Mouse (Mus musculus) mature B cell (primary cell): ENCODE results near the gene Itih2.

ENCODE experiments used
- in situ Hi-C: fragments of 300-500 bp; cut with MboI; formaldehyde crosslinking; loops from 2 replicates; pipeline ENCODE4 v1.14.3; 2019

The Itih2 gene

DNA sequence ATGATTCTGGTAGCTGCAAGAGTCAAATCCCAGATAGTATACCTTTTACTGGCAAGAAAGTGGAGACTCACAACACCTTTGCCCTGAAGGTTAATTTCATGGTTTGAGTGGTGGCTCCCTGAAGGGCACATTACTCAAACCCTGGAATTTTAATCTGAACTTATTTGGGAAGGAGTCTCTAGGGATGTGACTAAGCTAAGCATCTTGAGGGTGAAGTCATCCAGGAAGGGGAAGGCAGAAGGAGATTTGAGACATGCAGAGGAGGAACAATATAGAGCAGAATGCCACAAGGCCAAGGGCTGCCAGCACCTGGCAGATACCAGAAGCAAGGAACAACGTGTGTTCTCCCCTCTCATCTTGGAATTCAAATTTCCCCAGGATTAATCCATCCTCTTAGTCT is 12.4 kb downstream of the Itih2 start:
- in situ Hi-C loops: no loop called here

DNA sequence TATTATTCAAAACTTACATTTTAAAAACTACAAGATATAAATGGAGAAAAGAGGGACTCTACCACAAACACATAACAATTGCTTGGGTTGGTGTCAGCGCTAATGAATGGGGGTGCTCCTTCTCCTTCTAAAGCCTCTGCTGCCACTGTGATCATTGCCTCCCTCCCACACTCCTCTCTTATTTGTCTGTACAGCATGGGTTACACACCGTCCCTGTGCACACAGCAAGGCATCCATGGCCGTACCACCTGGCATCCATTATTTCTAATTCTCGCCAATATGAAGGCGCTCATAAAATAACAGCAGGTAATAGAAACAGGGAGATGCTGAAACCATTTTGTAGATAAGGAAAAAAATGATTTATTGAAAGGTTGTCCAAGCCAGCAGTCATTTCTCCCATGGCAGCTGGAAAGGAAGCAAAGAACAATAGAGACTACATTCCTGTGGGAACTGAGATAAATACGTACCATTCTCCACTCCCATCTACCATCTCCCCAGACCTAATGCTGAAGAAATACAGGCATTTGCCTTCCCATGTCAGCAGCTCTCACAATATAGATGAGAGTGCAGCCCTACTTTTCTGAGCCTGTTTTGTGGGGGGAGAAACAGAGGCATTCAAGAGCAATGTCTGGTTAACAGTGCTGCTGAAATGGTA is 22.5 kb downstream of the Itih2 start:
- in situ Hi-C loops: loop anchor here (10.0 kb wide), 1 partner anchor 186 kb away; no protein-coding TSS in a partner anchor

DNA sequence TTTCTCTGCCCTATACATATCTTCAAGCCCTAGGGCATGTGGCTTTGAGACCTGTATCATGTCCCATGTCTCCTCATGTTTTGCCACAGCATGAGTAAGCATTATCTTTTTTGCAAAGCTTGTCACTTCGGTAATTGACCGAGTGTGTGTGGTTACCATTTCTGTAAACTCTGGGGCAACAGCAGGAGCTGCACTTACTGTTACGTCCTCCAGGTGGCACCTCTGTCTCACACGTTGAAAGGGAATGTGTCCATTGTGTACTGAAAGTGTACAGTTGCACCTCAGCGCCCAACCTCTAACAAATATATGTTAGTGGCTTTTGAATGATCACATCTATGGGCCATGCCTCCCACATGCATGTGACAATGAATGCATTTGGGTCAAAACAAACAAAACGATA is 30.0 kb downstream of the Itih2 start:
- in situ Hi-C loops: loop anchor here (10.0 kb wide), 1 partner anchor 194 kb away; no protein-coding TSS in a partner anchor

DNA sequence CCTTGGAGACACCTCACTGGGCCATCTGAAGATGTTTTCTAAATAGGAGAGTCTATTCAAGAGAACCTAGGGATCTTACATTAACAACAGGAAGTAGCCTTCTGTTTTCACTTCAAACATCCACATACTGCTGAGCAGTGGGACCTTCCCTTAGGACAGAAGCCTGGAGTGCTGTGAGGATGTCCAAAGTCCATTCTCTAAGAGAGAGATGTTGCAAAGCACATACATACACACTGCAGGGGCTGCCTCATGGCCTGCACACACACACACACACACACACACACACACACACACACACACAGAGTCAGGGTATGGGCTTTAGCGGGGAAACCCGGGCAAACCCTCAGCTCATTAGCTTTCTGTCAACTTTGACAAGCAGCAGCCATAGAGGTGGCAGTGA is 30.7 kb downstream of the Itih2 start:
- in situ Hi-C loops: loop anchor here (10.0 kb wide), 1 partner anchor 194 kb away; no protein-coding TSS in a partner anchor

DNA sequence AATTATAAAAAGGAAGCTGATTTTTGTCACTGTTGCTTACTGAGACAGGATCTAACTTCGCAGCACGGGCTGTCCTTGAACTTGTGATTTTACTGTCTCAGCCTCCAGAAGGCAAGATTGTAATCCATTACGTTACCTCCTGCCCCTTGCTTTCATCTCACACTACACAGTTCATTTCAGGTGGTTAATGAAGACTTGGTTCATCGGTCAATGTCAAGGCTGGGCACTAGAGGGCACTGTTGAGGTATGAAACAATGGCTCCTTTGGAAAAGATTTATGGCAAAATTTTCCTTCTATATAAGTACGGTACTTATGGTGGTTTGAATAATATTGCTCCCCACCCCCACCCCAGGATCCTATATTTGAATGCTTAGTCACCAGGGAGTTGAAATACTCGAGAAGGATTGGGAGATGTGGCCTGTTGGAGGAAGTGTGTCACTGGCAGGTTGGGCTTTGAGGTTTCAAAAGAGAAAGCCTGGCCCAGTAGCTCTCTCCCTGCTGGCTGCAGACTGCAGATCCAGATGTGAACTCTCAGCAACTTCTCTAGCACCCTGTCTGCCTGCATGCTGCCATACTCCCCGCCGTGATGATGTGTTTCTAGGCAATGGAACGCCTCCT is 32.5 kb downstream of the Itih2 start:
- in situ Hi-C loops: no loop called here

DNA sequence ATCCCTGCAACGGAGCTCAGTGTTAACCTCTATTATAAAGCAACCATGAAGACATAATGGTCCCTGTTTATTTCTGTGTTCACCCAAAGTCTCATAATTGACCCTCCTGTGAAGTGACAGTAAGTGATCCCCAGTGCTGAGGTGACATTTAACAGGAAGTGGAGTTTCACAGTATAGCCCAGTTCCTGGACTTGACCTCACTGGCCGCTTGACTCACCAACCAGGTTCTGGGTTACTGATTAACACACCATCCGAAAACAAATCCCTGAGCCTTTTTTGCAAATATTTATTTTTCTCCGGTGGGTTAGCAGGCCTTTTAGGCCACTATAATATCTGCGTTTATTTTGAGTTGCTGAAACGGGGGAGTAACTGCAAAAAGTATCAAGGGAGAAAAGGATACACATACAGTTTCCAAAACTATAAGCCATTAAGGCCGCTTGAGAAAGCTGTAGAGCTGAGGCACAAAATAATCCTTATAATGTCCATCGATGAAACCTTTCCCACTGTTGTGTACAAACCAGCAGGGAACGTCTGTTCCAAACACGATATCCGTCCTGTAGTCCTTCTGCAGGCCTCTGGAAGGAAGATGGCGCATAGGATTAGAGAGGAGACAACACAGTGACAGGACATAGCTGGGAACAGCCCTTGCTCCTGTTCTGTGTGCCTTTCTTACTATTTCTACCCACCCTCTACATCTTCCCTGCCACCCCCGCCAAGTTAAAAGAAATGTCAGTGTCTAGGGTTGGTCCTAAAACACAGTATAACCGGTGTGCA is 36.7 kb downstream of the Itih2 start:
- in situ Hi-C loops: no loop called here

DNA sequence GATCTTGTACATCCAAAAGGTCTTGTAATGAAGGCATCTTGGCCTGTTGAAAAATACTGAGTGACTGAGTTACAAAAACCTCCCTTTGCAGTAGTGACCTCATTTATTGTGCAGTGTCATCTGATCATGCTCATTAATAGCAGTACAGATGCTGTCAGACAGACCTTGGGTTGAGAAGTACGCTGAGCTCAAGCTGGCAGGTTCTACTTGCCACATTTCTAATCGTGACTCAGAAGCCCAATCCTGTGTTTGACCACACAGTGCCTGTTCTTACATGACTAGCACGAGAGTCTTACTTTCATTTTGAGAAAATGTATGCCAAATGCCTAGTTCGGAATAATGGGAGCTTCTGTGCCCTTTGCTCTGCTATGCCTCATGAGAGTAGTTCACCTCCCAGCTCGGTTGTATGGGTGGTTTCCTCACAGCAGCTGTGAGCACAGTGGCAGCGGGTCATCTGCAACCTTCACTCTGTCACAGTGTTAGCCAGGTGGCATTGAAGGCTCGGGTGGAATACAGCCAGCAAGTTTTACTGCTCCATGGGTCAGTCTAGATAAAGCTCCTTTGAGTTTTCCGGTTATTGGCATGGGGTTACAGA is 43.8 kb downstream of the Itih2 start:
- in situ Hi-C loops: no loop called here

DNA sequence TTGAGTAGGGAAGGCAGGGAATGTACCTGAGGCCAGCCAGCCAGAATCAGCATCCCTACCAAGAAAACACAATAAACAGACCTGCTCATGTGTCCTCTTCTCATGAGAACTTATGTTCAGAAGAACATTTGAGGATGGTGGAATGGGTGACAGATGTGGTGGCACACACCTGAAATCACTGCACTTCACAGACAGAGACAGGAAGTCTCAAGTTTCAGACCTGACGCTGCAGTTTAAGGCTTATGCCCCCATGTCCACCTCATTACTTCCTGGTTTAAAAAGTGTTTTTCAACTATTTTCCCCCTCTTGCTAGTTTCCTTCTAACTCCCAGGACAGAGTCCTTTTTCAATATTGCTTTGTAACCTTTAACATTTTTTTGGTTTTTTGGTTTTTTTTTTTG is 48.5 kb downstream of the Itih2 start:
- in situ Hi-C loops: loop anchor here (5.0 kb wide), 1 partner anchor 35 kb away; the partner anchor contains the start of gene Taf3

DNA sequence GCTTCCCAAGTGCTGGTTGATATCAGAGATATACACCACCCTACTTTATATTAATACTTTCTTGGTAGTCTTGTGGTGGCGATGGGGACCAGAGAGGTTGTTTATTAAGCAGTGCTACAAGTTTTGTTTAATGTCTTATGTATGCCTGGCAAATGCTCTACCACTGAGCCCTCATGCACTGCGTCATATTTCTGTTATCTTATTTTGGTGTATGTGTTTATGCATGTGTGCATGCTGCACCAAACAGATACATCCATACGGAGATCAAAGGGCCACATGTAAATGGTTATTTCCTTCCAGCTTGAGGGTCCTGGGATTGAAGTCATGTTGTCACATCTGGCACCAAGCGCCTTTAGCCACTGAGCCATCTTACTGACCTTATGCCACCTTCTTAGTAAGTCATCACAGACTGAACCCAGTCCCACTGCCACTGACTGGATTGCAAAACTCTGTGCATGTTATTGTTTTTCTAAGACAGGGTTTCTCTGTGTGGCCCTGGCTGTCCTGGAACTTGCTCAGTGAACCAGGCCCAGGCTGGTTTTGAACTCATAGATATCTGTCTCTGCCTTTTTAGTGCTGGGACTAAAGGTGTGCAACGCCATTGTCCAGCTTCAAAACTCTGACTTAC is 49.6 kb downstream of the Itih2 start:
- in situ Hi-C loops: loop anchor here (5.0 kb wide), 1 partner anchor 34 kb away; the partner anchor contains the start of gene Taf3

DNA sequence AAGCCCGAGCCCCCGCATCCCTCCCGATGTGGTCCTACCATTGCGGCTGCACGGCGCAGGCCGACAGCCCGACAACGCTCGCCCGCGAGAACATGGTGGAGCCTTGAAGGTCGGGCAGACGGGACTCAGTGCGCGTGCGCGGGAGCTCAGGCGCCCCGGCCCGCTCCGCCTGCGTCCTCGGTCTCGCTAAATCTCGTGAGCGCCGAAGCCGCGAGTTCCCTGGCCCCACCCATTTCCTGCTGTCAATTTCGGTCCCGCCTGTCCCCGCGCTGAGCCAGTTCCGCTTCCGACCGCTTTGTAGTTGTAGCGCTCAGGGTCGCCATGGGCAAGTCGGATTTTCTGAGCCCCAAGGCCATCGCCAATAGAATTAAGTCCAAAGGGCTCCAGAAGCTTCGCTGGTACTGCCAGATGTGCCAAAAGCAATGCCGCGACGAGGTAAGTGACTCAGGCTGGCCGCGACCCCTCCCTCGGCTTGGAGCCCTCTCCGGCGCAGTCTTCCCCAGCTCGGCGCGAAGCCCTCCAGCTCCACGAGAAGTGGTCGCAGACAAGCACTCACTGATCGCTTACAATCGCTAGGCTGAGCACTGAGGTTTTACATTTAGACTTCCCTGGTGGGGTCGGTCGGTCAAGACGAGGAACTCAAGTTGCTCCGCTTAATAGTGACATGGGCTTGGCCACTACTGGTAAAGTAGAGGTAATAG is 50.7 kb downstream of the Itih2 start, which contains the start of the genes Atp5c1 and Kin:
Gene Atp5c1 (minus strand): TSS at position 201 of the 701 bp plus-strand sequence.
Gene Kin (plus strand): TSS at position 284 of the 701 bp plus-strand sequence.
- in situ Hi-C loops: loop anchor here (5.0 kb wide), 1 partner anchor 33 kb away; the partner anchor contains the start of gene Taf3

DNA sequence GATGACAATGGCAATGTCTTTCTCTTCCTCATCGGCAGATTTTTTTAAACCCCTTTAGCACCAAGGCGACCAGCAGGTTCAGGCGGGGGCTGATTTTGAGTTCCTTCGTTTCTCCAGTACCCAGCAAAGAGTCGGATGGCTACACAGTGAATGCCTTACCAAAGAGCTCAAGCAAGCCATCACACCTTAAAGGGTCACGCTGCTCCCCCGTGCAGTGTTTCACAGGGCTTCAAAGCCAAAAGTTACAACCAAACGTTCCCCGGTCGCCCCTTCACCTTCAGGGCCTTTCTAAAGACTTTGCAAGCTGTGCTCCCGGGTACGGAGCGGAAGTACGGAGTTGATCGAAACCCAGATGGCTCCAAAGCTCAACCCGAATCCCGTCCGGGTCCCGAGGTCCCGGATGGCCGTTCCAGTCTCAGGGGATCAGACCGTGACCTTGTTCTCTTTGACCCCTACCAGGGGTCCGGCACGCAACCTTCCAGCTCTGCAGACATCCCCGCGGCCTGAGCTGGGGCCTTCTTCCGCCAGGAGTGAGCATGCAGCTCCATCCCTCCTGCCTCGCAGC is 51.4 kb downstream of the Itih2 start:
- in situ Hi-C loops: loop anchor here (5.0 kb wide), 1 partner anchor 33 kb away; the partner anchor contains the start of gene Taf3

DNA sequence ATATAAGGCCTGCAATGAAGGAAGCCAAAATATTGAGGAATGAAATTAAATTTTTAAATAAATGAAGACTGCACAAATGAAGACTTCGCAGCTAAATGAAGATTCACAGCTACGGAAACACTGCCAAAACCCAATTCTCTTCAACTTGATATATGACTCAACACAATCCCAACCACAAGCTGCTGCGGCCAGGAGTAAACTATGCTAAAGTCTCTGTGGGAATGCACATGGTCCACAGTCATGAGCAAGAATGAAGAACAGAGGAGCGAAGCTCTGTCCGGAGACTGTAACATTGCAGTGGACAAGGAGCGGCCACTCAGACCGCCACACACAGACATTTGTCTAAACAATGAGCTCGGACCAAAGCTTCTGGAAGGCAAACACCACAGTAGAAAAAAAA is 54.5 kb downstream of the Itih2 start:
- in situ Hi-C loops: no loop called here

DNA sequence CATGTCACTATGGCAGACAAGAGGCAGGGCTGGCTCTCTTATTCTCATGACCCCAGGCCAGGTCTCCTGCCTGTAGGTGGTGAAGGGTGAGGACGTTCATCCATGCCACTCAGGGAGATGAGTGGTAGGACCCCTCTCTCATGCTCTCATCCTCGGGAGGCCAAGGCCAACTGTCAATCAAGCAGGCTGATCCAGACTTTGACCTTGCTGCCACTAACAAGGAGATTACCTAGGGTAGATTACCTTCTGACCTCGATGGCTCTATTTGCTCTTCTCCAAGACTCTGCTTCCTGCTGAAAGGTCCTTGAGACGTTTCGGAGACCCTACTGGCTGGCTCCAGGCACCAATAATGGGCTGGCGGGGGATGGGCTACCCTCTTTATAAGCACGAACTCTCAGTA is 56.7 kb downstream of the Itih2 start:
- in situ Hi-C loops: no loop called here

DNA sequence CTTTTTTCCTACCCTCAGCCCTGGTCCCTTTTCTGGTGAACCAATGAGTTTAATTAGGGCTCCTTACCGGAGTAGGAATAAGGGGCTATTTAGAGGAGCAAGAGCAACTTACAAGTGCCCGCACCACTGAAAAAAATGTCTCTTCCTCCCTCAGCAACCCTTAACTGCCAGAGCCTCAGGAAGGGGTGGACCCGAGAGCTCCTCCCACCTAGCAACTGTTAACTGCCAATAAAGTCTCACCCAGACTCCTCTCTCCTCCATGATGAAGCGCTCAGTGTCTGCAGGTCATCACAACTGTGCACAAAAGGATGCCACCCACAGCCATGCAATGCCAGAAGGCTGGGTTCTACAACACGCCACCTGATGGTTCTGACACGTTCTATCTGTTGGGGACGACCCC is 59.4 kb downstream of the Itih2 start:
- in situ Hi-C loops: no loop called here

DNA sequence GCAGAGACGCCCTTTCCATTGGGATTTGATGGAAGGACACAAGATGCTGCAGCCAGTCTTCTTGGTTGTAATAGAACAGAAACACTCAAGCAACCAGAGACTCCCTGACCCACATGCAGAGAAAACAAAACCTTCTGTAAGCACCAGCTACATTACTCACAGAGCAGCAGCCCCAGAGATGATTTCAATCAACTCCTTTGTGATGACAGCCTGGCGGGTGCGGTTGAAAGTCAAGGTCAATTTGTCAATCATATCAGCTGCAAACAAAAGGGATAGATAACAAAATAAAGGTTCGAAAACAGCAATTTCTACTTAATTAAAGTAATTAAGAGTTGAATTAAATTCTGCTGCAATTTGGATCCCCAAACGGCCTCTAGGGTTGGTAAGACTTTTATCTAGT is 72.4 kb downstream of the Itih2 start:
- in situ Hi-C loops: no loop called here

DNA sequence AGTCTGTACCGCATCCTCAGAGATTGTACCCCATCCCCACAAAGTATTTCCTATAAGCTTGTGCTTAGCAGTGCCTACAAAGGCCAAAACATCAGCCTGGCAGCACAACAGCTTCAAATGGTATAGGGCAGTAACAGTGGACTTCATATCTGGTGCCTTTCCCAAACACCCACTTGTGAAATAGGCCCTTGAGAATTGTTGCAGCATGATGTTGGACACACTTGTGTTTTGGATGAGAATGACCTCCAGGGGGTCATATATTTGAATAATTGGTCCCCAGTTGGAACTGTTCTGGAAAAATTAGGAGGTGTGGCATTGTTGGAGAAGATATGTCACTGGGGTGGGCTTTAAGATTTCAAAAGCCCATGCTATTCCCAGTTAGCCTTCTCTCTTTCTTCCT is 79.2 kb downstream of the Itih2 start:
- in situ Hi-C loops: no loop called here

DNA sequence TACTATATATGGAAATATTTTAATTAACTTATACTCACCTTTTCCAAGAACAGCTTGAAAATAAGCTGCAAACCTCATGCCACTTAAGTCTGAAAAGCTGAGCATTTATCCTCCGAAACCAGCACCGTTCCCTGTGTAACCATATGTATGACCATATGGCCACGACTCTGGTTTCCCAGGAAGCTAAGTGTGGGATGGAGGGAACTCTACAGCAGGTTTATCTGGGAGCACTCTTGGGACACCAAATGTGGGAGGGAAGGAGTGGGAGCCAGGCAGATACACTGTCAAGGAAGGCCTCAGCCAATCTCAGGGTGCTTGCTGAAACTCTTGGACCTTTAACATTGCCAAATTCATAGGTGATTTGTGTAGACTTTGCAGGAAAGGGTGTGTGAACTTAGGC is 80.3 kb downstream of the Itih2 start:
- in situ Hi-C loops: no loop called here

DNA sequence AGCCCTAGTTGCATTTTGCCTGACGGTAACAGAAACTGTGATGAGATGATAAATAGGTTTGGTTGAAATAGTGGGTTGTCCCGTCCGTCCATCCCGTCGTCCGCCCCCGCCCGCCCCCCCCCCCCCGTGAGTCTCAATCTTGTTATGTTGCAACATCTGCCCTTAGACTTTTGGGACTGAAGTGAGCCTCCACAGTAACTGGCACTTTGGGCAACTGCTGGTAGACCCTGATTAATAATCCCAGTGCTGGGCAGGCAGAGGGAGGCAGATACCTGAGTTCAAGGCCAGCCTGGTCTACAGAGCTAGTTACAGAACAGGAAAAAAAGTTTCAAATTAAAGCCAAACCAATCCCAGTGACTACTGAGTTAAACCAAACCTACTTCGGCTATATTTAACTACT is 81.7 kb downstream of the Itih2 start:
- in situ Hi-C loops: loop anchor here (5.0 kb wide), 1 partner anchor 33 kb away; the partner anchor contains the start of genes Atp5c1 and Kin

DNA sequence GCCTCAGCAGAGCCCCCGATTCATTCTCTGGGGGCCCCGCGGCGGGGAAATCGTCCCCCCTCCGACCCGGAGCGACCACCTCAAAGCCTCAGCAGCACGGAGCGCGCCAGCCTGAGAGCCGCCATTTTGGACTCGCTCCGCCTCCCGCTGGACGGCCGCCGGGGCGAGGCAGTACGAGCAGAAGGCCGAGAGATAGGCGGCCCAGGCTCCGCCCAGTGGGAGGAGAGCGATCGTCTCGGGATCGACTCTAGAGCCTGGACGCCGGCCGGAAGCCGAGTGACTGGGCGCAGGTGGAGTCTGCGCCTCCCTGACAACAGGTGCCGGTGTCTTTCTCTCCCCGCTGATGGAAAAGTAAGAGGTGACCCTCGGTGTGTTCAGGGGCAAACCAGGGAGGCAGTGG is 82.7 kb downstream of the Itih2 start, which contains the start of gene Taf3:
Gene Taf3 (minus strand): TSS at position 136 of the 400 bp plus-strand sequence.
- in situ Hi-C loops: loop anchor here (5.0 kb wide), 1 partner anchor 34 kb away; the partner anchor contains the start of genes Atp5c1 and Kin

DNA sequence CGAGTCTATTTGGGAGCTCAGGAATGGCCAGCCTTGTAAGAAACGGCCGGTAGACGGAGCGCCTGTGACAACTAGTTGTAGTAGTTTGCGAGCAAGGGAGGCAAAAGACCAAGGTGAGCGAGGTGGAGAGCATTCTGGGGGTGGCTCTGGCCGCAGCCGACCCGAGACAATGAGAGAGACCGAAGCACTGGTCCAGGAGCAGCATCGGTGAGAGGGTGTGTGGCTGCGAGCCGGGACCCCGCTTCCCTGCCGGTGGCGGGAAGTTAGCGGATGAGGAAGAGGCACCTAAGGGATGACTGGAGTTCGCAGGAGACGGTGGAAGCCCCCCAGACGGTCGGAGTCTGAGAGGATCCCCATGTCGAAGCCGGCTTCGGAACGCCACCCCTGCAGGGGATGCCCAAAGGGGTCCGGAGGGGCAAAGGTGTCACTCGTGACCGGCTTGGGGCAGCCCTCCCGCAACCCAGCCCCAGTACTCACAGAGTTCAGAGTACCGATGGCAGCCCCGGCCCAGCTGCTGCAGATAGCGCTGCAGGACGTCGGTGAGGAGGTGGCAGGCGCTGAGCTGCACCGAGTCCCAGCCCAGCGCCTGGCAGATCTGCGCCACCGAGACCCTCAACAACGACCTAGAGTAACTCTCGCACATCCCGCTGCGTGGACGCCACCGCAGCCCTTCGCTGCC is 83.3 kb downstream of the Itih2 start:
- in situ Hi-C loops: loop anchor here (5.0 kb wide), 1 partner anchor 34 kb away; the partner anchor contains the start of genes Atp5c1 and Kin
